ENCODE assay signal across 8 mouse cellular contexts in genomic region chr16:7136971-7137370, GRCm38 (mm10).
DNase-seq lines count a peak whose midpoint lies in the region; ATAC-seq and TF ChIP-seq lines count a peak whose summit lies in the region.

No protein-coding gene starts in this region.

- peak; percentile 42; the same call in 1 of the 2 replicates for TF ChIP-seq CTCF in lung, adult 2 months (IDR thresholded peaks at IDR 0.05; ENCODE audit: insufficient read depth, low read length)

- WGBS in embryonic facial prominence, embryonic 11.5 days, result 52% methylated on average over 1 of the region's 1 CpGs
- 63% methylated on average over 1 of the region's 1 CpGs for WGBS in embryonic facial prominence, embryonic 10.5 days
- WGBS in neural tube, embryonic 13.5 days, result 57% methylated on average over 1 of the region's 1 CpGs
- WGBS in lung, adult 2 months, result 44% methylated on average over 1 of the region's 1 CpGs
- WGBS in forebrain, embryonic 15.5 days, result 51% methylated on average over 1 of the region's 1 CpGs

- no peak overlapping the region for H3K9ac ChIP-seq in embryonic facial prominence, embryonic 11.5 days (replicated peaks; ENCODE audit: low read length)
- no peak overlapping the region for H3K9ac ChIP-seq in neural tube, embryonic 13.5 days
- H3K9ac ChIP-seq in forebrain, embryonic 15.5 days (replicated peaks), result no peak overlapping the region

- no peak for ATAC-seq in embryonic facial prominence, embryonic 11.5 days (replicated peaks; ENCODE audit: insufficient number of reproducible peaks, low FRiP score, low TSS enrichment, low read depth)
- no peak for ATAC-seq in neural tube, embryonic 13.5 days (ENCODE audit: low read depth)
- no peak for ATAC-seq in forebrain, embryonic 15.5 days (replicated peaks)

- intact Hi-C loops in heart, postnatal 25 days (cut with DNase I), result loop anchor here (1.0 kb wide), 1 partner anchor 138 kb away; no protein-coding TSS in a partner anchor

- no peak overlapping the region for H3K4me3 ChIP-seq in embryonic facial prominence, embryonic 11.5 days (ENCODE audit: low read depth, low read length)
- H3K4me3 ChIP-seq in embryonic facial prominence, embryonic 10.5 days, result no peak overlapping the region
- no peak overlapping the region for H3K4me3 ChIP-seq in neural tube, embryonic 13.5 days
- H3K4me3 ChIP-seq in lung, adult 2 months (replicated peaks; ENCODE audit: extremely low read depth, low read depth, low read length), result no peak overlapping the region
- H3K4me3 ChIP-seq in forebrain, embryonic 15.5 days, result no peak overlapping the region

- no peak overlapping the region for H3K4me2 ChIP-seq in embryonic facial prominence, embryonic 11.5 days (ENCODE audit: low read depth, low read length)
- H3K4me2 ChIP-seq in neural tube, embryonic 13.5 days, result no peak overlapping the region
- H3K4me2 ChIP-seq in forebrain, embryonic 15.5 days (replicated peaks), result no peak overlapping the region

- H3K27ac ChIP-seq in embryonic facial prominence, embryonic 11.5 days (replicated peaks; ENCODE audit: low read depth, low read length), result no peak overlapping the region
- no peak overlapping the region for H3K27ac ChIP-seq in embryonic facial prominence, embryonic 10.5 days (replicated peaks)
- H3K27ac ChIP-seq in neural tube, embryonic 13.5 days (replicated peaks), result peak overlapping the region; percentile 20
- no peak overlapping the region for H3K27ac ChIP-seq in forebrain, embryonic 15.5 days (replicated peaks)

- no peaks in the 10 kb centered on the region for H3K27me3 ChIP-seq in embryonic facial prominence, embryonic 11.5 days (ENCODE audit: control insufficient read depth, insufficient read depth, low read length)
- no peaks in the 10 kb centered on the region for H3K27me3 ChIP-seq in embryonic facial prominence, embryonic 10.5 days (replicated peaks; ENCODE audit: low read depth, poor library complexity, severe bottlenecking)
- no peaks in the 10 kb centered on the region for H3K27me3 ChIP-seq in neural tube, embryonic 13.5 days
- no peaks in the 10 kb centered on the region for H3K27me3 ChIP-seq in forebrain, embryonic 15.5 days

- DNase-seq in embryonic facial prominence, embryonic 11.5 days (ENCODE audit: low spot score), result peak; percentile 55
- no peak for DNase-seq in embryonic facial prominence, embryonic 10.5 days (ENCODE audit: low spot score)
- DNase-seq in neural tube, embryonic 10.5 days (ENCODE audit: extremely low spot score, low spot score), result no peak
- DNase-seq in heart, postnatal 25 days (ENCODE audit: low spot score), result peak; percentile 13
- no peak for DNase-seq in lung, adult 2 months
- DNase-seq in T-cell, adult 2 months (ENCODE audit: low spot score), result no peak

- H3K9me3 ChIP-seq in embryonic facial prominence, embryonic 11.5 days (replicated peaks; ENCODE audit: control insufficient read depth, low read length), result no peaks in the 10 kb centered on the region
- no peaks in the 10 kb centered on the region for H3K9me3 ChIP-seq in embryonic facial prominence, embryonic 10.5 days
- no peaks in the 10 kb centered on the region for H3K9me3 ChIP-seq in neural tube, embryonic 13.5 days
- H3K9me3 ChIP-seq in forebrain, embryonic 15.5 days, result no peaks in the 10 kb centered on the region

- no peak for TF ChIP-seq POLR2A in lung, adult 2 months (IDR thresholded peaks at IDR 0.05; ENCODE audit: borderline replicate concordance, extremely low read depth, low read depth, low read length)

- no peaks in the 10 kb centered on the region for H3K36me3 ChIP-seq in embryonic facial prominence, embryonic 11.5 days (replicated peaks; ENCODE audit: control insufficient read depth, insufficient read depth, low read depth, low read length)
- no peaks in the 10 kb centered on the region for H3K36me3 ChIP-seq in embryonic facial prominence, embryonic 10.5 days (replicated peaks)
- no peaks in the 10 kb centered on the region for H3K36me3 ChIP-seq in neural tube, embryonic 13.5 days
- no peaks in the 10 kb centered on the region for H3K36me3 ChIP-seq in forebrain, embryonic 15.5 days

- no peaks in the 10 kb centered on the region for H3K4me1 ChIP-seq in embryonic facial prominence, embryonic 11.5 days (ENCODE audit: control insufficient read depth, insufficient read depth, low read length)
- H3K4me1 ChIP-seq in embryonic facial prominence, embryonic 10.5 days, result no peaks in the 10 kb centered on the region
- peaks cover 26% of the 10 kb centered on the region for H3K4me1 ChIP-seq in neural tube, embryonic 13.5 days (replicated peaks)
- H3K4me1 ChIP-seq in lung, adult 2 months (ENCODE audit: control insufficient read depth, insufficient read depth, low read length), result no peaks in the 10 kb centered on the region
- peaks cover 6% of the 10 kb centered on the region; the same call in 1 of the 2 replicates for H3K4me1 ChIP-seq in forebrain, embryonic 15.5 days

Comparison
In these comparisons a context has a peak if more than half of its experiments do, and no peak if none do; other contexts are left out.
1. DNase-seq: peak in embryonic facial prominence, embryonic 11.5 days (single experiment) and heart, postnatal 25 days (single experiment); none in embryonic facial prominence, embryonic 10.5 days (single experiment), neural tube, embryonic 10.5 days (single experiment), lung, adult 2 months (single experiment) and T-cell, adult 2 months (single experiment).